Mouse (Mus musculus): ENCODE measurements around the gene Pmvk.

The Pmvk gene

GRCm38 (mm10) chr3:89481488-89481887 lies 27.1 kb downstream of the Pmvk start:
- peak; percentile 75 for DNase-seq (ENCODE audit: low read depth, low spot score)

- no peak for DNase-seq (ENCODE audit: low read depth, low spot score)
Observed at GRCm38 (mm10) chr3:89482249-89482648, 27.9 kb downstream of the Pmvk start.

DNA sequence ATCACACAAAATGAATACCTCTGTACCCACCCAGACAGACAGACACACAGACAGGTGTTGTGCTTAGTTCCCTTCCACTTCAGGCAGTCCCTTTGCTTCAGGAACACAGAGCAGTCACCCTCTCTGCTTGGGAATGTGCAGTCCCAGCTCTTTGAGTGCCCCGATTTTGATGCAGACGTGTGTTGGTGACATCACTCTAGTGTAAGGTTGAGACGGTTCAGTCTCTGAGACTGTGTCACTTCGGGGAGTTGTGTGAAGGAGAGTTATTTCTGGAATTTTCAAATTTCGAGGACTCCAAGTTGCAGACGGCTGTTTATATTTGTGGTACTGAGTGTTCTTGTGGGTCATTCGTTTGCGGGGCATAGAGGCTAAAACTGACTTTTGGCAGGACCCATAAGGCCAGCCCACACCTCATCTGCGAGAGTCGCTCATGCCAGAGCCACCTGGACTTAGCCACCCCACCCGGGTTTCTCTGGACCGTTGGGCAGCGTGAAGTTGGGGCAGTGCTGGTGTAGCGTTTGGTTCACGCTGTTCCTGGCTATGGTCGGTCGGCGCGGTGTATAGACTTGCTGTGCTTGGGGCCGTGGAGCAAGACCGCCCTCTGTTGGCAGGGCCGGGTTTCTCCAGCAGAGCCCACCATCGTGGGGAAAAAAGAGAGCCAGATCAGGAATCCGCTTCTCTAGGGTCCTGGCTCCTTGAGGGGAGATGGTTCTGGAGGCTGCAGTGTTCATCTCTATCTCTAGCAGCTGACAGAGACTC lies 30.6 kb downstream of the Pmvk start:
- peak; percentile 92 for DNase-seq (ENCODE audit: low read depth, low spot score)

DNA sequence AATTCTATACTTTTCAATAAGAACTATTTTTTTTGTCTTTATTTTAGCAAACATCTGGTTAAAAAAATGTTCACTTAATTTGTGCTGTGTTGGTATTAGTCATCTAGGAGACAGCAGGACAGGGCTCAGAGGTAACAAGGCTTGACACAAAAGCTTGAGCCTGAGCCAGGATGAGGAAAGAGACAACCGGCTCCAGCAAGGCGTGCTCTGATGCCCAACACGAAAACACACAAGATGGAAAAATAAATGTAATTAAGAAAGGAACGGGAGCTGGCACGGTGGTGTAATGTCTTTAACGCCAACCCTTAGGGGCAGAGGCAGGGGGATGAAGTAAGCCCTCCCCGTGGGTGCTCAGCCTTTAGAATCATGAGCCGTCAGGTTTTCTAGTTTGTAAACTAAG lies 31.8 kb downstream of the Pmvk start:
- no peak for DNase-seq (ENCODE audit: low read depth, low spot score)

DNA sequence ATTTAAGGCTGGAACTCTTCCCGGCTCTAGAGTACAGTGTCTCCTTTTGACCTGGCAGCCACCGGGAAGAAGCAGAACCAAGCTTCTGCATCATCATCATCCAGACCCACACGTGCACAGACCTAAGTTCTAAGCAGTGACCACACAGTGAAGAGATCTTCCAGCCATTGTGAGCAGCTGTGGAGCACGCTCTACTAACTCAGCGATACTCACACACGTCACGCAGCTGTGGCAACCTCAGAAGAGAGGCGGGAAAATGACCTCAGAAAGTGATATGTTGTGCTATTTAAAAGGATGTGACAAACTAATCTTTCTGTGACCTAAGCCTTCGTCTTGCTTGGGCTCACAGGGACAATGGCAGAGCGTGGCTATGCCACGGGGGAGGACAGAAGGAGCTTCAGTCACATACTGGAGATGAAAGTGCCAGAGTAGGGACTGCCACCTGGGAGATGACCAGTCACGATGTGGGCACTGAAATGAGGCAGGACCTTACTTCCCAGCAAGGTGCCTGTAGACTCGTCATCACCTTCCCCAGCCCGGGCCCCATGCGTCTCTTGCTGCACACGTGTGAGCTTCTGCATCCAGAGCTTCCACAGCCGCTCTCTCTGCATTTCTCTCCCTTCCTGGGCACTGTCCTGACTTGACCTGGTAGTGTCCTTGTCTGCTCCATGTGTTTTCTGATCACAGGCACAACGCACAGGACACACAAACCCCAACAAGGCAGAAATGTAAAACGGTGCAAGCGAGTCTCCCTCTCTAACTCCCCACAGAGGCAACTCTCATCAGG lies 32.8 kb downstream of the Pmvk start:
- no peak for DNase-seq (ENCODE audit: low read depth, low spot score)

DNA sequence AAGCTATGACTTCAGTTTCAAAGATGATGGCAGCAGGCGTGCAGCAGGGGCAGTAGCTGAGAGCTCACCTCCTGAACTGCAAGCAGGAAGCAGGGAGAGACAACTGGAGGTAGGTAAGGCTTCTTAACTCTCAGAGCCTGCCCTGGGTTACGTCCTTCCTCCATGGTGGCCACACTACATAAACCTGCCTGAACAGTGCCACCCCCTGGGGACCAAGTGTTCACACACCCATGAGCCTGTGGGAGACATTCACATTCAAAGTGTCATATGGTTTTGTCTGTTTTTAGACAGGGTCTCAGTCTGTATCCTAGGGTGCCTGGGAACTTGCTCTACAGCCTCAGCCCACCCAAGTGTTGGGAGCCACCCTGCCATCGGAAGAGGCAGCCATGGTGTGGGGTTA lies 36.4 kb downstream of the Pmvk start:
- DNase-seq (ENCODE audit: low read depth, low spot score) = peak; percentile 35

GRCm38 (mm10) chr3:89491559-89491958 lies 37.2 kb downstream of the Pmvk start:
- peak; percentile 40 for DNase-seq (ENCODE audit: low read depth, low spot score)

- DNase-seq (ENCODE audit: low read depth, low spot score) = no peak
Observed at GRCm38 (mm10) chr3:89492701-89493151, 38.4 kb downstream of the Pmvk start.

DNA sequence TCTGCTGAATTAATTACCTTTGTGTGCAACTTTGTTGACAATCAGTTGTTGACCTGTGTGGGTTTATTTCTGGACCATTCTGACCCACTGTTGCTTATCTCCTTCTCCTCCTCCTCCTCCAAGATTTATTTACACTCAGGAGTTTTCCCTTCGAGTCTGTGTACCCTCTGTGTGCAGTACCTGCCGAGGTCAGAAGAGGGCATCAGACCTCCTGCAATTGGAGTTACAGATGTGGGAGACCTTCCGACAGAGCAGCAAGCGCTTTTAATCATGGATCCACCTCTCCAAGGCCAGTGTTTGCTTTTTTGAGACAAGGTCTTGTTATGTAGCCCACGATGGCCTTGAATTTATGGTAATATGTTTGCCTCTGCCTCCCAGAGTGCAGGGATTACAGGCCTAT lies 40.3 kb downstream of the Pmvk start:
- no peak for DNase-seq (ENCODE audit: low read depth, low spot score)

GRCm38 (mm10) chr3:89496366-89496765 lies 42.0 kb downstream of the Pmvk start:
- no peak for DNase-seq (ENCODE audit: low read depth, low spot score)

DNA sequence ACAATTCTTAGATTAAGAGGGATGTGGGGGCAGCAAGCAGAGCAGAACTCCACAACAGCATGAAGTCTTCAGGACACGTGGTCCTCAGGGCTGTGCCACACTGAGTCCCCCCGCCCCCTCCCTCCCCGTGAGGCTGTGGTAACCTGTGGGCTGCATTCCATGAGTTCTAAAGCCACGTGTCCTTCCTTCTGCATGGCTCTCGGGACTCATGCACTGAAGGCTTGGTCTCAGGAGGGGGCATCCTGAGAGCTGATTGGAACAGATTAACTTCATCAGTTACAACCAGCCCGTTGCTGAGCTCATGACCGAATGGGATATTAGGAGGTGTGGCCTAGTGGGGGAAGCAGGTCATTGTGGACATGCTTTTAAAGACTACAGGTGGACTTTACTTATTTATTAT lies 45.4 kb downstream of the Pmvk start:
- no peak for DNase-seq (ENCODE audit: low read depth, low spot score)

GRCm38 (mm10) chr3:89501486-89501885 lies 47.1 kb downstream of the Pmvk start:
- peak; percentile 27 for DNase-seq (ENCODE audit: low read depth, low spot score)

- no peak for DNase-seq (ENCODE audit: low read depth, low spot score)
Observed at GRCm38 (mm10) chr3:89502551-89502950, 48.2 kb downstream of the Pmvk start.

- DNase-seq (ENCODE audit: low read depth, low spot score) = no peak
Observed at GRCm38 (mm10) chr3:89508041-89508440, 53.7 kb downstream of the Pmvk start.

GRCm38 (mm10) chr3:89510979-89511378 lies 56.6 kb downstream of the Pmvk start:
- DNase-seq (ENCODE audit: low read depth, low spot score) = peak; percentile 57

DNA sequence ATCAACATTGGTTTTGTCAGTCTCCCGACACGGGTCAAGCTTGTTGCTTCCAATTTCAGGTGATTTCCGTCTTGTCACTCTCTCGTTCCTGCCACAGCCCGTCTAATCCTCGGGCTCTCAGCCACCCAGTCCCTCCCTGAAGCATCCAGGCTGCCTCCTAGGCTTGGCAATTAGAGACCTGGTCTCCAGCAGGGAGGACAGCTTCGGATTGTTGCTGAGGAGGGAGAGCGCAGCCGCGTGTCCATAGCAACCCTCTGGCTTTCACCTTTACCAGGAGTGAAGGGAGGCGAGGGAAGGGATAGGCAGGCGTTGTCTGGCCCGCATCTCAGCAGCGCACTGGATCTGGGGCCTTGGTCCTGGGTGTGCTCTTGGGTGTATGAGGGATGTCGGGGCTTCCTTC lies 57.1 kb downstream of the Pmvk start:
- DNase-seq (ENCODE audit: low read depth, low spot score) = no peak

- DNase-seq (ENCODE audit: low read depth, low spot score) = peak; percentile 48
Observed at GRCm38 (mm10) chr3:89512225-89512624, 57.9 kb downstream of the Pmvk start.

DNA sequence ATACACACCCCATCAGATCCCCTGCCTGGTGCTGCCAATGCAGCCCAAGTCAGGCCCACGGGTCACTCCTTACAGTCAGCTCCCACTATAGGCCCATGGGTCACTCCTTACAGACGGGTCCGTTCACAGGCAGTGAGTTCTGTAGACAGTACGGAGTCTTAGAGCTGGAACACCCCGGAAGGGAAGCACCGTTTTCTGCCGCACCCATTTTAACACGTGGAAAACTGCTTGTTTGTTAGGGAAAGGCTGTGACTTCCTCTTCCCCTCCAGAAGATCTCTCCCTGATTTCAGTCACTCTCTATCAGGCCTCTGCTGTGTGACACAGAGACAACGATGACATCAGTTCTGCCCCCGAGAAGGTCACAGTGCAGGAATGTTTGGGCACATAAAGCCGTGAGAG lies 61.1 kb downstream of the Pmvk start:
- no peak for DNase-seq (ENCODE audit: low read depth, low spot score)

GRCm38 (mm10) chr3:89516321-89516720 lies 62.0 kb downstream of the Pmvk start:
- no peak for DNase-seq (ENCODE audit: low read depth, low spot score)

Measured in CD4-positive, CD25-positive, alpha-beta regulatory T cell, adult 2 months (primary cell).